Mouse (Mus musculus) lung, embryonic 14.5 days (tissue): ENCODE data around the gene Rftn1. TPM values are rescaled to one million over a fixed set of nuclear protein-coding genes. Genes with fewer than 3 reads are reported as not detected.

Experiments used
- ATAC-seq: fragments of 200-750 bp; cut with Nextera tagmentation; 2 replicates; pipeline ENCODE4 v1.8.0; 2017; ENCODE audit warnings: mild to moderate bottlenecking, moderate TSS enrichment, moderate library complexity; ENCODE audit not compliant: insufficient read depth
- DNase-seq: peaks from one replicate; pipeline ENCODE4 v3.0.0-alpha.2; 2015
- H3K27ac ChIP-seq: fragments of 300-500 bp; sonication (generic); 2 replicates; pipeline ENCODE4 v1.5.1; 2014; ENCODE audit warnings: low read depth, mild to moderate bottlenecking, moderate library complexity
- H3K27me3 ChIP-seq: fragments of 300-500 bp; sonication (generic); 2 replicates; pipeline ENCODE4 v1.6.1; 2014; ENCODE audit warnings: low read length, control low read depth; ENCODE audit not compliant: insufficient read depth
- H3K36me3 ChIP-seq: fragments of 300-500 bp; sonication (generic); 2 replicates; pipeline ENCODE4 v1.6.1; 2014; ENCODE audit warnings: control low read depth; ENCODE audit not compliant: insufficient read depth
- H3K4me1 ChIP-seq: fragments of 300-500 bp; sonication (generic); 2 replicates; pipeline ENCODE4 v1.6.1; 2014; ENCODE audit warnings: antibody characterized with exemption, control low read depth; ENCODE audit not compliant: insufficient read depth
- H3K4me2 ChIP-seq: fragments of 300-500 bp; sonication (generic); 2 replicates; pipeline ENCODE4 v1.6.1; 2014; ENCODE audit warnings: mild to moderate bottlenecking
- H3K4me3 ChIP-seq: fragments of 300-500 bp; sonication (generic); 2 replicates; pipeline ENCODE4 v1.5.1; 2014; ENCODE audit warnings: low read depth, low read length
- H3K9ac ChIP-seq: fragments of 300-500 bp; sonication (generic); 2 replicates; pipeline ENCODE4 v1.6.1; 2014
- H3K9me3 ChIP-seq: fragments of 300-500 bp; sonication (generic); 2 replicates; pipeline ENCODE4 v1.6.1; 2016; ENCODE audit warnings: low read depth, low read length, control low read depth
- CTCF ChIP-seq: IDR thresholded peaks from 2 replicates; pipeline ENCODE4 v1.5.1; 2016; ENCODE audit warnings: antibody characterized with exemption, low read depth
- WGBS: fragments of 180-500 bp; shearing (Covaris S2); extraction: QIAGEN DNeasy Blood & Tissue Kit; methylation state at CpG from one replicate; pipeline ENCODE4 v1.1.7; 2014; 5-methylcytosine and 5-hydroxymethylcytosine counted together
- polyA plus RNA-seq: library from polyadenylated mRNA; unstranded; fragments of >200 nt; fragmentation: Nextera tagmentation; extraction: Ambion mirVana; gene quantifications from 2 replicates; pipeline ENCODE4 v1.2.1, GENCODE M21; 2014

Gene Rftn1
- polyA plus RNA-seq, 1 experiment from 2014 or later = 19.0 TPM

DNA sequence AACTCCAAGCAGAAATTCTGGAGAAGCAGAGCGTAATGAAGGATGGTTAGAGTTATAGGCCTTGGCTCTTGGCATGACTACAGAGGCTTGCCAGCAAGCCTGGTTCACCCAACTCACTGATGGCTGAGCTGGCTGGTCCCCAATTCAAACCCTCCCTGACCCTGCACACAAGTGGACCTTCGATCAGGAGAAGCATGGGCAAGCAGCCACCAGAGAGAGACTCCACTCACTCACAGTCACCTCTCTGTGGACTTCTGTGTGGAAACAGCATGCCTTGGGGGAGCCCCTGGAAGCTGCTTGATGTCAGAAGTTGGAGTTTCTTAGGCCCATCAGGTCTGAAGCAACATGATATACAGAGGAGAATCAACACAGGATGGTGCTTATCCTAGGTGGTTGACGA, 102.4 kb downstream of the Rftn1 start:
- Histone ChIP-seq H3K9ac (no peak overlapping the region), H3K27me3 (no peaks in the 10 kb centered on the region), H3K36me3 (no peaks in the 10 kb centered on the region), H3K4me2 (no peak overlapping the region), H3K4me3 (no peak overlapping the region), H3K4me1 (peaks cover 5% of the 10 kb centered on the region; the same call in 1 of the 2 replicates), H3K27ac (no peak overlapping the region), H3K9me3 (no peaks in the 10 kb centered on the region)
- ATAC-seq (no peak), DNase-seq (no peak)
- no peak for TF ChIP-seq CTCF
- WGBS = 80% methylated on average over 3 of the region's 3 CpGs

DNA sequence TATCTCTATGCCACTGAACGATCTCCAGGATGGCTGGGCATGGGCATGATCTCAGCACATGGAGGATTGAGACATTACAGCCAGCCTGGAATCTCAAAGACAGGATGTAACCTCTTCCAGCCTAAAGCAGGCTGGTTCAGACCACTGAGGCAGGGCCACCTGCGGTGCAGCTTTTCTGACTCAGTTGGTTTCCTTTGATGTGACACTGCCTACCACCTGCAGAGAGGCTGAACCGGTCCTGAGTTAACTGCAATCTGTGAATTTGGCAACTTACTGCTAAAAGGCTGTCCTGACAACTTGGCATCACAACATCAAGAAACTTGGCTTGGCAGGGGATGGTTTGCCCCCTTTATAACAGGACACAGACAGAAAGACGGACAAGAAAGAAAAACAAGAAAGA, 103.6 kb downstream of the Rftn1 start:
- no peak overlapping the region for H3K9ac ChIP-seq
- no peaks in the 10 kb centered on the region for H3K9me3 ChIP-seq
- no peak for ATAC-seq
- WGBS = 53% methylated on average over 4 of the region's 4 CpGs
- H3K4me1 ChIP-seq = peaks cover 5% of the 10 kb centered on the region; the same call in 1 of the 2 replicates
- H3K4me3 ChIP-seq = no peak overlapping the region
- no peak overlapping the region for H3K27ac ChIP-seq
- no peak for TF ChIP-seq CTCF
- no peak overlapping the region for H3K4me2 ChIP-seq
- no peaks in the 10 kb centered on the region for H3K36me3 ChIP-seq
- DNase-seq = no peak
- no peaks in the 10 kb centered on the region for H3K27me3 ChIP-seq

GRCm38 (mm10) chr17:50084721-50085120, 105.8 kb downstream of the Rftn1 start:
- Histone ChIP-seq H3K27me3 (no peaks in the 10 kb centered on the region), H3K9me3 (no peaks in the 10 kb centered on the region), H3K4me2 (no peak overlapping the region), H3K4me1 (no peaks in the 10 kb centered on the region), H3K27ac (no peak overlapping the region), H3K4me3 (no peak overlapping the region), H3K36me3 (no peaks in the 10 kb centered on the region), H3K9ac (no peak overlapping the region)
- no peak for ATAC-seq
- no peak for DNase-seq
- no peak for TF ChIP-seq CTCF
- WGBS = 78% methylated on average over 6 of the region's 6 CpGs

DNA sequence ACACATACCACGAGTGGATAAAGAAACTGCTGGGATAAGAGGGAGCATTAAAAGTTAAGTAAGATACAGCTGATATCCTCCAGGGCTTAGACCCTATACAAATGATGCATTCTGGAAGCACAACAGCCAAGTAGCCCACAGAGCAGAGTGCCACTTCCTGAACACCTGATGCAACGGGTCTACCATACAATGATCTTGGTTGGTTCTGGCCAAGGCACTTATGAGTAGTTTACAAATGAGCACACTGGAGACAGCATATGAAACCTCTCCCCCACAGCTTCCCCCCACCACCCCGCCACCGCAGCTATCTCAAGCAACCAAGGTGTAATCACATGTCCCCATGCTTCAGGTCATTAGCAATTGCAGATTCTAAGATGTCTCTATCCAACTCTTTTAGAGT, 106.5 kb downstream of the Rftn1 start:
- H3K27ac ChIP-seq = no peak overlapping the region
- DNase-seq (no peak), ATAC-seq (no peak)
- no peak overlapping the region for H3K4me3 ChIP-seq
- WGBS = 87% methylated on average over 4 of the region's 4 CpGs
- no peak overlapping the region for H3K4me2 ChIP-seq
- no peaks in the 10 kb centered on the region for H3K4me1 ChIP-seq
- no peaks in the 10 kb centered on the region for H3K36me3 ChIP-seq
- no peaks in the 10 kb centered on the region for H3K9me3 ChIP-seq
- no peaks in the 10 kb centered on the region for H3K27me3 ChIP-seq
- H3K9ac ChIP-seq = no peak overlapping the region
- TF ChIP-seq CTCF = no peak

- ATAC-seq = no peak
- Histone ChIP-seq H3K4me3 (no peak overlapping the region), H3K4me2 (no peak overlapping the region), H3K9ac (no peak overlapping the region), H3K36me3 (no peaks in the 10 kb centered on the region), H3K9me3 (no peaks in the 10 kb centered on the region), H3K27me3 (no peaks in the 10 kb centered on the region), H3K4me1 (no peaks in the 10 kb centered on the region), H3K27ac (no peak overlapping the region)
- 87% methylated on average over 3 of the region's 3 CpGs for WGBS
- DNase-seq = no peak
- TF ChIP-seq CTCF = no peak
Observed at GRCm38 (mm10) chr17:50082947-50083346, 107.5 kb downstream of the Rftn1 start.

GRCm38 (mm10) chr17:50081647-50082046, 108.8 kb downstream of the Rftn1 start:
- Histone ChIP-seq H3K36me3 (no peaks in the 10 kb centered on the region), H3K27me3 (no peaks in the 10 kb centered on the region), H3K4me3 (no peak overlapping the region), H3K4me1 (no peaks in the 10 kb centered on the region), H3K9ac (no peak overlapping the region), H3K4me2 (no peak overlapping the region), H3K9me3 (no peaks in the 10 kb centered on the region), H3K27ac (no peak overlapping the region)
- DNase-seq (no peak), ATAC-seq (no peak)
- 77% methylated on average over 9 of the region's 9 CpGs for WGBS
- no peak for TF ChIP-seq CTCF

DNA sequence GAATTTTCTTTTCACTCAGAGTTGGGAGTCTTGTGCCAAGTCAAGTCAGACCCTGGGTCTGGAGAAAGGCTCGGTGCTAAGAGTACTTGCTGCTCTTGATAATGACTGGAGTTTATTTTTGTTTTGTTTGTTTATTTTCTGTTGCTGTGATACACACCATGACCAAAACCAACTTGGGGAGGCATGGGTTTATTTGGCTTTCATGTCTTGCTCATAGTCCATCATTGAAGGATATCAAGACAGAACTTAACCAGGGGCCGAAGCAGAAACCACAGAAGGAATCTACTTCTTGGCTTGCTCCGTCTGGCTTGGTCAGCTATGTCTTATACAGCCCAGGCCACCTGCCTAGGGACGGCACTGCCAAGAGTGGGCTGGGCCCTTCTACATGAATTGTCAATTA, 109.5 kb downstream of the Rftn1 start:
- TF ChIP-seq CTCF = no peak
- no peak overlapping the region for H3K9ac ChIP-seq
- H3K4me1 ChIP-seq = no peaks in the 10 kb centered on the region
- 72% methylated on average over 4 of the region's 4 CpGs for WGBS
- no peaks in the 10 kb centered on the region for H3K36me3 ChIP-seq
- H3K9me3 ChIP-seq = no peaks in the 10 kb centered on the region
- ATAC-seq (no peak), DNase-seq (no peak)
- no peaks in the 10 kb centered on the region for H3K27me3 ChIP-seq
- H3K4me2 ChIP-seq = no peak overlapping the region
- no peak overlapping the region for H3K4me3 ChIP-seq
- H3K27ac ChIP-seq = no peak overlapping the region

GRCm38 (mm10) chr17:50078749-50079148, 111.7 kb downstream of the Rftn1 start:
- WGBS = 98% methylated on average over 6 of the region's 6 CpGs
- Histone ChIP-seq H3K4me2 (no peak overlapping the region), H3K9ac (no peak overlapping the region), H3K4me1 (no peaks in the 10 kb centered on the region), H3K27ac (no peak overlapping the region), H3K36me3 (no peaks in the 10 kb centered on the region), H3K4me3 (no peak overlapping the region), H3K27me3 (no peaks in the 10 kb centered on the region), H3K9me3 (no peaks in the 10 kb centered on the region)
- TF ChIP-seq CTCF = no peak
- DNase-seq (no peak), ATAC-seq (no peak)
